Mouse (Mus musculus) erythroid progenitor cell, adult 5-6 weeks (primary cell): ENCODE data around the gene Col4a3bp. TPM values are rescaled to one million over a fixed set of nuclear protein-coding genes. Genes with fewer than 3 reads are reported as not detected.
"Not testable (repeated sequence)": the region's sequence is repeated elsewhere in the genome, so short reads cannot be mapped to it uniquely, and the experiment has no call there.

Source experiments
- ATAC-seq: replicated peaks from 2 replicates; pipeline ENCODE4 v1.8.0; 2016; ENCODE audit warnings: moderate number of reproducible peaks, mild to moderate bottlenecking, moderate TSS enrichment, inconsistent platforms; ENCODE audit not compliant: poor library complexity, low FRiP score, severe bottlenecking
- total RNA-seq, 2 experiments: library from RNA; stranded (forward) in 1 of 2; stranded (reverse) in 1 of 2; fragments of 150-400 nt in 1 of 2; fragments of 186-747, 209-891 nt in 1 of 2; gene quantifications; 2 replicates each; pipeline versions ENCODE4 v1.2.3 to v1.2.4; 2015 to 2017; ENCODE audit warnings: low replicate concordance in 2 of 2

The Col4a3bp gene
- total RNA-seq, 2 experiments from 2014 or later, result 63.7 to 72.0 TPM

DNA sequence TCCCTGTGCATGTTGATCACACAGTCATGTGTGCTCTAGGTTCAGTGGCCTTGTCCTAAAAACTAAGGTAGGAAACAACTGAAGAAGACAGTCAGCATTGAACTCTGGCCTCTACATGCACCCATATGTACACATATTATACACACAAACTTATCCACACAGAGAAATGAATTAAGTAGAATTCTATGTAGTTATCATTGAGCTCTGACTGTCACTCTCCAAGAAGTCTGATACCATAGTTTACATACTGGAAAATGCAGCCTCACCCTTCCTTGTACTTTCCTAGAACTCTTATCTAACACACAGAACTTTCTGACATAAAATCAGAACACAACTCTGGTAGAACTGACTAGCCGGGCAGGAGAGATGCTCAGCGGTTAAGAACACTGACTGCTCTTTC, 61.8 kb downstream of the Col4a3bp start:
- ATAC-seq, result no peak

DNA sequence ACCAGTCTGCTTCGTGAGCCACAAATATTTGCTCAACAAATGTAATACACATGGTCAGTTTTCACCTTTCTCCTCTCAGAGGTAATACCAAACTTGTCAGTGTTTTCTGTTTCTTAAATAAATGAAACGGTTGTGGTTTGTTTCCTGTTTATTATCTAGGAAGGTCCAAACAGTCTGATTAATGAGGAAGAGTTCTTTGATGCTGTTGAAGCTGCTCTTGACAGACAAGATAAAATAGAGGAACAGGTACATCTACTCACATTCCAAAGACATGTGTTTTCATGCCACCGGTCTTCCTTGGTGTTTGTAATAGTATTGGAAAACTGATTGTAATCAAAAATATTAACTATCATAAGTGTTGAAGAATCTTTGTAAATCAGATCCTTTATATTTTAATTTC, 72.2 kb downstream of the Col4a3bp start:
- no peak for ATAC-seq

DNA sequence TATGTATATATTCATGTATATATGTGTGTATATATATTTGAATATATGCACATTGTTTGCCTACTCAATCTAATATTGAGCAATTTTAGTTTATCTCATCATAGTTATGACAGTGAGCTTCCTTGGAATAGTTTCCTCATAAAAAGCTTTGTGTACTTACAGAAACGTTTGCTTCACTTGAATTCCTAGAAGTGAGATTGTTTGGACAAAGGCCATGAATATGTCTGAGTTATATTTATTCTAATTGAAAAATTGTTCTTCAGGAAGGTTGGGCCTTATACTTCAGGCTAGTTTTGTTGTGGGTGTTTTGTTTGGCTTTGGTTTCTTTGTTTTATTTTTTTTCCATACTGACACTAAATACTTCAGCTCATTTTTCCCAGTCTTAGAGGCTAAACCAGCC, 78.5 kb downstream of the Col4a3bp start:
- ATAC-seq, result no peak

DNA sequence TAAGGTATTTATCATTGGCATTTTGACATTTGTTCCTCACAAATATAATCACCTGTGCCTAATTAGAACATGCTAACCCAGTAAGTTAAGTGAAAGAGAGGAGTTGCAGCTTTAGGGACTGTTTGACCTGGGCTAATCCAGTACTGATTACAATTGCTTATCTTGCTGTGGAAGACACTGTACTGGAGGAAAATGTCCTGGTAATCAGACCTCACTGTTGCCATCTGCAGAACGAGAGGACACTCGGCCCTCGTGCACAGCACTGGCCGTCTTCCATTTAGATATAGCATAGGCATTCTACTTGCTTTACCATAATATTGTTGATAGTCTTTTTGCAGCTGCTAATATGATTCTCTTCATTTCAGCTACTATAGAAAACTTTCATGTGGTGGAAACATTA, 88.0 kb downstream of the Col4a3bp start:
- ATAC-seq, result no peak

DNA sequence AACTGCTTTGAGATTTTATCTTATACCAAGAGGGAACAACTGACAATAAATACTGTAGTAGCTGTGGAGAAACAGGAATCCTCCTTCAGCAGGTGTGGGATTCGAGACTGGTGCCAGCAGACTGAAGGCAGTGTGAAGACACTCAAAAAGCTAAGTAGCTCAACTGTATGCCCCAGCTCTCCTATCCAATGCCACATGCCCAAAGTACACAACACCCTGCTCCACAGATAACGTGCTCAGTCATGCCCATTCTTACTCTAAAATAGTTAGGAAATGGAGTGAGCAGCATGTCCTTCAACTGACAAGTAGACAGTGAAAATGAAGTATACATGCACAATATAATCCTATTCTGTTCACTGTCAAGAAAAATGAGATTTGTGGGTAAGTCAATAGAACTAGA, 101.8 kb downstream of the Col4a3bp start:
- no peak for ATAC-seq

DNA sequence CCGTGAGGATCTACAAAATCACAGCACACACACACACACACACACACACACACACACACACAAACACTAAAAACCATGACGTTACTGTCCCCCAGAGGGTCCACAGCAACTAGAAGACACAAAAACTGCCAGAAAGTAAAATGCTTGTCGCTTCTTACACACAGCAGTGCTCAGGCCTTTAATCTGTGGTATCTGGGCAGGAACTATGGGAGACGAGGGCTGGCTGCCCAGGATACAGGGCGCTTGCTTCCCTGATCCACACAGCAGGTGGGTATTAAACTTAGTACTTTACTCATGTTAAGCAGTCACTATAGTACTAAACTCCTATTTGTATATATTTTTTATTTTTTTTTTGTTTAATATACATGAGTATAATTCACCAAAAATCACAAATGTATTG, 103.4 kb downstream of the Col4a3bp start:
- no peak for ATAC-seq

DNA sequence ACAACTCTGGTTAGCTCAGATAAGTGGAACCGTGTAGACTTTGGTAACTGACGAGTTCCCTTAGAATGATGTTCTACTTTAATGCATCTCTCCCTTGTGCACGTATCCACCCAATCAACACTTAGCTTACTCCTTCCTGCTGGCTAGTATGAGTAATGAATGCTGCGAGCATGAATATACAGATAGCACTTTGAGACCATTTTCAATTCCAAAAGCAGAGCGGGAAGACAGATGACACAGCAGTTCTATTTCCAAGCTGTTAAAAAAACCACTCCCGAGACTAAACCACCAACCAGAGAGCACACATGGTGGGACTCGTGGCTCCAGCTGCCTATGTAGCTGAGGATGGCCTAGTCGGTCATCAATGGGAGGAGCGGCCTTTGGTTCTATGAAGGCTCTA, 110.6 kb downstream of the Col4a3bp start:
- ATAC-seq, result no peak

DNA sequence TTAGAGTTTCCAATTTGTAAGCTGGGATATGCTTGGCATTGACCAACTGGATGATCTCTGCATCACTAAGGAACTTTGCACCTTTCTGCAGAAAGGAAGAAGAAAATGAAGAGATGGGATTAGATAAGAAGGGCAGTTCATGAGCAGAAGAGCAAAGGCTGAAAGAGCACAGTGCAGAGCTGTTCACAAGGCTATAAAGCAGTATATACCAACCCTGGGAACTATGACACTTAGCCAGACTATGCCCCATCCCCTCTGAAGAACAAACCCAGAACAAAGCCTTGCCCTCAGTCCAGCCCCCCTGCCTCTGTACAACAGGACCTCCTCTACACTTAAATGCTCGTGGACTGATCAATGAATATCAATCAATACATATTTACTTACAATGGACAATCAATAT, 114.3 kb downstream of the Col4a3bp start:
- ATAC-seq, result no peak

DNA sequence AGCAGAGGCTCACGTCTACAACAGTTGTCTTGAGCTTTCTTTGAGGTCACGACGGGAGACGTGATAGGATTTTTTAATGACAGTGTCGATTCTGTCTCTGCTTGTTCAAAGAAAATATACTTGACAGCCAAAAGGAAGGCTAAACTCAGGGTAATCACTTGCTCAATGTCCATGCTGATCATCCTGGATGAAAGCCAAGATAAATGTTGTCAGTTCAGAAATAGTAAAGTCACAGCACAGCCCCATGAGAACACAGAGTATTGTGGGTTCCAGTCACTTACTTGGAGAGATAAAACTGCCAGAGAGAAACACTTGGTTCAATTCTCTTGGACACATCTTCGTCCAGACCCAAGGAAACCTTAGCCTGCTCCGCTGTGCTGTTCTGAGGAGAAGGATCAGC, 116.5 kb downstream of the Col4a3bp start:
- ATAC-seq, result no peak

DNA sequence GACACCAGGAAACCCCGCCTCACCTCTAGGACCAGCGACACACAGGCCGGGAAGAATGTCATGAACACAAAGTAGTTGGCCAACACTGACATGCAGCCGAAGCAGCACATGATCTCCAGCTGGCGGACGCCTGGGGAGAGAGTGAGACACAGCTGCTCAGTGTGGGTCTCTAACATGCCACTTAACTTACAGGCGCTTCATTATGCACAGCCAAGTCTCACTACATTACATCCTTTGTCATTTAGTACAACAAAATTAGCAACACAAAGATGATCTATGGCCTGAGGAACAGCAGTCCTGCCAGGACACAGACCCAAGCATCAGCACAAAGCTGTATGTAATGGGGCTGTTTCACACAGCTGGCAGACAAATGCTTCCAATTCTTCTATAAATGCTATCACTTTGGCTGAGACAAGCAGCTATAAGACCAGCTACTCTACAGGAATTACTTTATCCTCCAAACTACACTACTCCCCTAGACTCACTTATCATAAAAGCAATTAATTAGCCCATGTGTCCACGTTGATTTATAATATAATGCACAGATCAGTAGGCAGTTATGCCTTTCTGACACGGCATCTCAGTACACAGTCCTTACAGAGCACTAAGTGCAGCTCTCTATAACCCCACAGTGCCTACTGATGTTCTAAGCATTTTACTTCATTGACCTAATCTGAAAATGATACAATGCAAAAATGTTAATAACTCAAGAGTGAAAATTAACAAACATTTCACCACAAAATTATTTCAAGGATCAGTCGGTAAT, 117.9 kb downstream of the Col4a3bp start:
- ATAC-seq, result no peak

DNA sequence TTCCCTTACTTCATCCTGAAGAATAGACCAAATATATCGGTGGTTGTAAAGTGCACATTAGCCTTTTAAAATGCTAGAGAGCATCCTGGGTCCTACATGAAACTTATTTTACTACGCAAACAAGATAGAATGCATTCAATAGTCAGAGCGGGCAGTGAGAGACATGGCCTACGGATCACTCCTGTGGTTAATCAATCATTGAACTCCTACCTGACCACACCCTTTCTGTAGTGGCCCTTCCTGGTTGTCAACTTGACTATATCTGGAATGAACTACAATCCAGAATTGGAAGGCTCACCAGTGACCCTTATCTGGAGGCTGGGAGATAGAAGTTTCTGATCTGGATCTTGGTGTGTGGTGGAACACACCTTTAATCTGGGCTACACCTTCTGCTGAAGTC, 120.7 kb downstream of the Col4a3bp start:
- not testable (repeated sequence) for ATAC-seq

DNA sequence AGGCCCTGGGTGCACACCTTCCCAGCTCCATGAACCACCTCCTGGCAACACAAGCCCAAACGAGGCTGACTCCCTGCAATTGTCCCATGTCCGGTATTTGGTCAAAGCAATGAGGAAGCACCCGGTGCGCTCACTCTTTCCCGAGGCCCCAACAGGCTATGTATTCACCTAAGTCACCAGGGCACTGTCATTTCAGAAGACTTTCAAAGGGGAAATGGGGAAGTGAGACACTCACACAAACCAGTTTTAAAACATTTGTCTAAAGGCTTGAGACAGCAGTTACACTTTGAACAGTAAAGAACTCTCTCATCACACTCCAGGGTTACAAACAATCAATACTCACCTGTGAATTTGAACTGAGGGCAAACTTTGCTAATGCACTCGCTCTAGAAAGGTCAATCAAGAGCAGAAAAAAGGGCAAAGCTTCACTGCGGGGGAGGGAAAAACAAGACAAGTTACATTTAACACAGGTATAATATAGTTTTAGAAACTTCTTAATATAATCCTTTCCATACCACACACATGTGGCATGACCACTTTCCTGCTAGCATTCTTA, 122.1 kb downstream of the Col4a3bp start:
- no peak for ATAC-seq

DNA sequence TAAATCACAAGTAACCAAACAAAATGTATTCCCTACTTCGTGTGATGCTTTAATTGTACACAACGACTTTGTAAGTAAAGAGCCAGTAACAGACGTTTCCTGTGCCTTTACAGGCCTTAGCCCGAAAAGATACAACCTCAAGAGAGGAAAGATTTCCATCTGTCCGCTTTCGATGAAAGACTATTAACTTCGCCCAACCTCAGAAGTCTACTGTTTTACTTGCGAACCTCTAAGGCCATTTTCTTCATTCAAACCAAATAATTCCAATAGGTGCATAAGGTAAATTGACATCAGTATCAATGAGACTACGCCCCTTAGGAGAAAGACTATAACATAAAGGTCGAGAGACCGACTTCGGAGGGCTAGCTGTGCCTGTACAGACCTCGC, 127.6 kb downstream of the Col4a3bp start:
- ATAC-seq, result no peak

DNA sequence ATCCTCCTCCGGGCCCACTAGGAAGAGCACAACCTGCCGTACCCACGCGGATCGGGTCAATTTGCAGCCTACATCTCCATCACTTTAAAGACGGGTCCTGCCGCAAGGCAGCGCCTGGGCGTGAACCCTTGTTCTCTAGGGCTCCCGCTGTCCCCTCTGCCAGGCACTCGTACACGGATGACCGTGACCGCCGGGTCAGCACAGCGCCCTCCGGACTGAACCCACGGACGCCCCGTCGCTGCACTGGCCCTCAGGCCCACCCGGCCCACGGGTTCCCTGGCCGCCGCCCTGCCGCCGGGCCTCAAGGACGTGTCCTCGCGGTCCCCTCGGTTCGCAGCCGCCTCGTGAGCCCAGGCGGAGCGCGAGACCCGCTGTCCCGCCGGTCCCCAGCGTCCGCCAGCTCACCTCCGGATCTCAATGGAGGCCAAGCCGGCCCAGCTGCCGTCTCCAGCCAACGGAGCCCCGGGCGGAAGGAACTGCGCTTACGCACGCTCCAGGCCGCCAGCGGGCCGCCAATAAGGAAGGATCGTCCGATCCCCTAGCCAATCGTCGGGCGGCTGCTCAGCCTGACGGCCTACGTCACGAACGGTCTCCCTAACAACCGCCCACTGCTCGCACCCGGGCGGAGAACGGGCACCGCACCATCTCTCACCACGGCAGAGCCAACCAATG, 128.1 kb downstream of the Col4a3bp start, which contains the start of gene Hmgcr:
Gene Hmgcr, minus strand, starts transcription at position 531 of the 672 bp plus-strand sequence.
- peak; percentile 97 for ATAC-seq

DNA sequence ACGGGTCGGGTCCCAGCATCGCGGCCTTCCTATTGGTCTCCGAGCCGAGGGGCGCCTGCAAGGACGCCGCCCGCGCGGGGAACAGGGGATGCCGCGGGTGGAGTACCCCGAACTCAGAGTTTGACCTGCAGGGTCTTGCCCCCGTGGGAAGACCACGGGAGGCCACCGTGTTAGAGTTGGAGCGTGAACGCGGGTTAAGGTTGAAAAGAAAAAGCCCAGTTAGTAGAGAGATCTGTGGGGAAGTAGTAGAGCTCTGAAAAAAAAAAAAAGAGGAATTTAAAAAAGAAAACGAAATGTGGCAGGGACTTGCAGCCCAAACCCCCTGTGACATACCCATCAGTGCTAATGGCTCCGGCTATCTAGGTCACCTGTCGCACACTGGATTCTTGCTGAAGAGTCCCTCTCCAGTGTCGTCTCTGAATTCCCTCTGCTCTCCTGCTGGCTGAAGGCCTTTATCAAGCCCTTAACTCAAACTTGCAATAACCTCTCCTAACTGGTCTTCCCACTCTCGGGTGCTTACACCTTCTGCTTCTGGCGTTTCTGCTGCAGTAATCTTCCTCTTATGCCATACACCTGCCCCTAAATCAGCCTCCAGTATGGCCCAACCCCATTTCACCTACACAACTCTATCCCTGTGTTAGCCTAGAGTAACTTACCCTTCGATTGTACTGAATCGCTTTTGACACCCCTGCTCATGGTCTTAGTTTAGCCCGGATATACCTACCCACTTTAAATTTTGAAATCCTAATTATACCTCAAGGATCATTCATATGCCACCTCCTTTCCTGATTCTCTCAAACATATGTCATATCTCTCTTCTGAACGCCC, 128.9 kb downstream of the Col4a3bp start:
- peak; percentile 16; the same call in 1 of the 2 replicates for ATAC-seq

DNA sequence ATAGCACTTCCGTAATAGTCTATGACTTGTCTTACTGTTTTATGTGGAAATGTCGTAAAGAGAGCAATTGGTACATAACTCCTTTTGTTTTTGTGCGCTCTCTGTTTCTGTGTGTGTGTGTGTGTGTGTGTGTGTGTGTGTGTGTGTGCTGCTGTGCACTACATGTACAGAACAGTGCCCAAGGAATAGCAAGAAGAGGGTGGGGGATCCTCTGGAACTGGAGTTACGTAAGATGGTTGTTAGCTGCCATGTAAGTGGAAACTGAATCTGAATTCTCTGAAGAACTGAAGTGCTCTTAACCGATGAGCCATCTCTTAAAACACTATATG, 129.5 kb downstream of the Col4a3bp start:
- no peak for ATAC-seq

DNA sequence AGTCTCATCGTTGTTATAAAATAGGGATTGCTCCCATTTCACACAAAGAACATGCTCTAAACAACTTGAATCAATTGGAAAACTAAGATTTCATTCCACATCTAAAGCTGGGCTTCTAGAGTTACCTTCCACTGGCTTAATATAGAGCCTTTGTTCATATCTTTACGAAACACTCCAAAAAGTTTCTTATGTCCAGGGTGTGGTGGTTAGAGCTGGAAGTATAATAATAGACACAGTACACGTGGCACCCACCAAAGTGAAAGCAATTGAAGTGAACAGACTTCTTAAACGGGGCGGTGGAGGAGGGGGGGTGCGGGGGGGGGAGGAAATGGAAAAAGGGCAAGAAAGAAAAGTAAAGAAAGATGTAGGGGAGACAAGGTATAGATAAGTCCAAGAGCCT, 129.9 kb downstream of the Col4a3bp start:
- no peak for ATAC-seq

DNA sequence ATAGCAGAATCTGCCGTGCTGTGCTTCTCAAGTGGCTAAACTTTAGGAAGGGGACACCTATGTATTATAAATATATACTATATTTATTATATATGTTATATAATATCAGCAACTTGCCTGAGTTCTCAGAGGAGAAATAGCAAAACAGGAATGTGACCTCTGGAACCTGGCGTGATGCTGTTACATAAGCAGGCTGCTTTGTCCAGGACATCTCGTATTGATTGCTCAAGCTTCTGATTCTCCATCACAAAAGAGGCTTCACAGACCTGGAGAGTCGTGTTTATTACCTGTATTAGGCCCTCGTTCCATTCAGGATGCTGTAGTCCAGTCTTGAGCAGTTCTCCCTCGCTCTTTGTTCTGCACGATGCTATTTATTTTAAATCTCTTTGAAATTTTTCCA, 131.4 kb downstream of the Col4a3bp start:
- no peak for ATAC-seq

DNA sequence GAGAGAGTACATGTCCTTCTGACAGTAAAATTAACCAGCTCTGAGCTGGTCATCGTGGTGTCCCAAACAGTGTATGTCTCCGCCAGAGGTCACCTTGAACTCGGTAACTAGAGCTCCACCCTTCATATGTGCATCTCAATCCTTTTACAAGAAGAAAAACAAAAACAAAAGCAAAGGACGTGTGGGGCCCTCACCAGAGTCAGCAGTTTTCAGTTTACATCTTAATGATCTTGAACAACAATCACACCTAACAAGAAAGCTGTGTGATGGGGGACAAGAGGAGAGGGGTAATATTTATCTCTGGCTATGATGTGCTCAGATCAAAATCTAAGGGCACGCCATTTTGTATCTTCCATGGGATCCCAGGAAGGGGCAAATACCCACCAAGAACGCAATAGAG, 133.3 kb downstream of the Col4a3bp start:
- ATAC-seq, result no peak

DNA sequence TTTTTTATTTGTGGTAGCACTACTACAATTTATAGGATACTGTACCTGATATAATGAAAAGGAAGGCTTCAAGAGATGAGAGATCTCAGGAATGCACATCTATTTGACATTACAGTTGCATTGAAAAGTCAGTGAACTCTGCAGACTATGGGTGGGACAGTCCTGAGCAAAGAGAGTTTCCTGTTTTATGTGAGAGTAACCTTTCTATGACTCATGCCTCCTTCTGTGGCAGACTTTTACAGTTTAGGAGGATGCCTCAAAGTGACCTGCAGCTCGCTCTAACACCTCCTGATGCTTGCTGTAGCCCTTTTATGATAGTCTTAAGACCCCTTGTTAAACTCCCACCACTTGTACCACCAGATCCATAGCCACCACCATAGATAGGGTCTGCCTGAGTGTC, 134.7 kb downstream of the Col4a3bp start:
- no peak for ATAC-seq

DNA sequence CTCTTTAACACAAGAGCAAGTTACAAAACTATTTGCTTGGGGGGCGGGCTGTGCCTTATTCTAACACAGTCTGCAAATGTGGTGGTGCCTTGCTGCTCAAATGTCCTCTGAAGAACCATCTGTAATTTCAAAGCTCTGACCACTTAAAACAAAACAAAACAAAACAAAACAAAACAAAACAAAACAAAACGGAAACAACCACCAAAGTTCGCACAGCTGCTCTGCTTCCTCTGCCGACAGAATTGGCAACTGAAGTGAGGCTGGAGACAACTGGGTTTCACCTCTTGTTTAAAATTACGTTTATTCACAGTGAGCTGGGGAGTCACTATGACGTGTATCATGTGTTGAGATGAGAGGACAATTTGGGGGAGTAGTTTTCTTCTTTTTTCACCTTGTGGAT, 136.2 kb downstream of the Col4a3bp start:
- ATAC-seq, result no peak
